Comparison of ENCODE assay signal across 11 mouse cellular contexts in genomic region chr12:109085674-109086073, GRCm38 (mm10). TPM values are rescaled to one million over a fixed set of nuclear protein-coding genes. Genes with fewer than 3 reads are reported as not detected.
A peak's percentile ranks its signal among the peaks of the same experiment; 100 is the strongest.
DNase-seq lines count a peak whose midpoint lies in the region; ATAC-seq and TF ChIP-seq lines count a peak whose summit lies in the region.
"Had no signal": no experiment of that assay in that cellular context is flagged by ENCODE, and none has a peak within 500 bp of the region (broad histone marks: within the 10 kb centered on the region; RNA-seq: fewer than 3 reads in every experiment).

No protein-coding gene starts in this region.

- peaks cover 20% of the 10 kb centered on the region for H3K4me1 ChIP-seq in forebrain, embryonic 13.5 days
- H3K4me1 ChIP-seq: heart, embryonic 13.5 days had no signal

- DNase-seq in gastrocnemius, adult 2 months: peak; percentile 28
- DNase-seq in gastrocnemius, adult 8-10 months (ENCODE audit: low spot score in 2 of 2): no peak
- peak; percentile 96 for DNase-seq in brain, adult 2 months (ENCODE audit: low read depth, low spot score)
- peak; percentile 22 to 36 for DNase-seq in layer of hippocampus, postnatal 14 days (ENCODE audit: low spot score in 2 of 2)
- DNase-seq in lung, postnatal 36 days: no peak
- DNase-seq in heart, postnatal 4 days: no peak
- no peak for DNase-seq in kidney, postnatal 36 days

- ATAC-seq in forebrain, embryonic 13.5 days: peak; percentile 77

- no peak overlapping the region for H3K9ac ChIP-seq in forebrain, embryonic 13.5 days
- H3K9ac ChIP-seq: heart, embryonic 13.5 days; liver, embryonic 14.5 days had no signal

- H3K27me3 ChIP-seq in forebrain, embryonic 13.5 days: no peaks in the 10 kb centered on the region
- H3K27me3 ChIP-seq: heart, embryonic 13.5 days had no signal

- intact Hi-C loops in gastrocnemius, adult 2 months (cut with DNase I): no loop called here

- H3K4me3 ChIP-seq in gastrocnemius, adult 2 months: no peak overlapping the region
- H3K4me3 ChIP-seq in forebrain, embryonic 13.5 days: no peak overlapping the region
- H3K4me3 ChIP-seq: heart, embryonic 13.5 days had no signal

- TF ChIP-seq CTCF in gastrocnemius, adult 2 months (IDR thresholded peaks at IDR 0.05): no peak

- no peaks in the 10 kb centered on the region for H3K9me3 ChIP-seq in forebrain, embryonic 13.5 days (replicated peaks)
- H3K9me3 ChIP-seq: heart, embryonic 13.5 days had no signal

- WGBS in forebrain, embryonic 13.5 days: 43% methylated on average over 8 of the region's 8 CpGs

- H3K36me3 ChIP-seq in forebrain, embryonic 13.5 days (ENCODE audit: poor library complexity, severe bottlenecking): no peaks in the 10 kb centered on the region
- H3K36me3 ChIP-seq: heart, embryonic 13.5 days had no signal

- H3K4me2 ChIP-seq in forebrain, embryonic 13.5 days: no peak overlapping the region
- H3K4me2 ChIP-seq: heart, embryonic 13.5 days had no signal

- no peak overlapping the region for H3K27ac ChIP-seq in gastrocnemius, adult 2 months
- H3K27ac ChIP-seq in forebrain, embryonic 13.5 days: peak overlapping the region; percentile 82
- H3K27ac ChIP-seq: heart, embryonic 13.5 days; kidney, postnatal 0 days; liver, embryonic 14.5 days had no signal

RNA-seq across cellular contexts. Expression of gene Begain, which starts 17.7 kb away (rescaled TPM):
- total RNA-seq in gastrocnemius, adult 2 months (2021): under 1 TPM in 1 of 2 experiments, not detected in 1; 0.45 TPM
- under 1 TPM in 2 of 4 experiments, not detected in 2; 0.13 to 0.31 TPM for total RNA-seq in gastrocnemius, adult 8-10 months (2022)
- polyA plus RNA-seq in forebrain, embryonic 13.5 days (2015; fragmentation: Nextera tagmentation; extraction: Ambion mirVana): 8.3 and 9.0 TPM in 2 replicates
- total RNA-seq in layer of hippocampus, postnatal 14 days (2021): 100 to 1,000 TPM; 157 to 159 TPM
- 1 to 10 TPM; 2.1 to 2.6 TPM for total RNA-seq in heart, postnatal 4 days (2021)

Comparison
In these comparisons a context has a peak if more than half of its experiments do, and no peak if none do; other contexts are left out.
1. DNase-seq: peak in gastrocnemius, adult 2 months (single experiment), brain, adult 2 months (single experiment) and layer of hippocampus, postnatal 14 days (2 of 2); none in gastrocnemius, adult 8-10 months (0 of 2), lung, postnatal 36 days (single experiment), heart, postnatal 4 days (single experiment) and kidney, postnatal 36 days (0 of 2).
2. RNA of gene Begain, which starts 17.7 kb away (total RNA-seq): 157 to 159 TPM in layer of hippocampus, postnatal 14 days; 2.1 to 2.6 TPM in heart, postnatal 4 days, 0.45 TPM in gastrocnemius, adult 2 months and 0.13 to 0.31 TPM in gastrocnemius, adult 8-10 months; every median in the first group is over 10 times any median in the second.